Mouse (Mus musculus) cortical plate, adult 2 months (tissue): ENCODE measurements around the gene Nelfcd.

Experiments
- CTCF ChIP-seq: fragments of 200-500 bp; IDR thresholded peaks from 2 replicates; pipeline ENCODE4 v1.5.1; 2011; ENCODE audit warnings: mild to moderate bottlenecking, control low read depth, low read length; ENCODE audit not compliant: insufficient read depth; ENCODE audit errors: extremely low read depth
- POLR2A ChIP-seq: fragments of 200-500 bp; IDR thresholded peaks from 2 replicates; pipeline ENCODE4 v1.6.1; 2011; ENCODE audit warnings: mild to moderate bottlenecking, low read length, control low read depth; ENCODE audit not compliant: insufficient read depth; ENCODE audit errors: extremely low read depth

DNA sequence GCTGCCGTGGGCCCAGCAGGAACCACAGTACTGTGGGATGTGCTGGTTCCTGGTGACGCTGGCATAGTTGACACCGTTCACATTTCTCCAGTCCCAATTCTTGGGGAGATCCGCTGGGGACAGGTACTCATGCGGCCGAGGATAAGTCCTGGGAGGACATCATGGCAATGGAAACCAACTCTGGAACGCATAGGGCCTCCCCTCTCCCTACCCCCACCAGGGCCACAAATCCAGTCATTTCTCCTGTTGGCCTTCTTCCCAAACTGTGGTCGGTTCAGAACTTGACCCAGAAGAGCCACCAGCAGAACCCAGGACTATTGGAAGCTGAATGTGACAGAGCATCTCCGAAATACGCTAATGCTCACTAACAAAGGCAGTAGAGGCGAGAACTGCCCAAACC is 22.6 kb downstream of the Nelfcd start:
- TF ChIP-seq CTCF (no peak), POLR2A (no peak)
